Mouse (Mus musculus) adrenal gland, postnatal 4 days (tissue): ENCODE measurements around the gene Pgm2l1. TPM values are rescaled to one million over a fixed set of nuclear protein-coding genes. Genes with fewer than 3 reads are reported as not detected.

Experiments used
- DNase-seq, 2 experiments: peaks; one replicate each; pipeline ENCODE4 v3.0.0; 2021 to 2022; ENCODE audit warnings: low spot score in 2 of 2, mixed read lengths in 2 of 2
- total RNA-seq, 2 experiments: library from RNA; stranded (reverse); gene quantifications; 2 replicates each; pipeline ENCODE4 v1.2.3; 2021

Pgm2l1 gene
- total RNA-seq, 2 experiments from 2014 or later: 7.9 to 11.5 TPM

- no peak for DNase-seq
Measured at GRCm38 (mm10) chr7:100288622-100289021, 61.4 kb downstream of the Pgm2l1 start.

GRCm38 (mm10) chr7:100293546-100293945 is 66.4 kb downstream of the Pgm2l1 start:
- DNase-seq: no peak

GRCm38 (mm10) chr7:100295745-100296144 is 68.6 kb downstream of the Pgm2l1 start:
- DNase-seq: no peak

GRCm38 (mm10) chr7:100296699-100297098 is 69.5 kb downstream of the Pgm2l1 start:
- DNase-seq: no peak

GRCm38 (mm10) chr7:100298861-100299510 is 71.8 kb downstream of the Pgm2l1 start:
- DNase-seq: no peak

- no peak for DNase-seq
Measured at GRCm38 (mm10) chr7:100301390-100301789, 74.2 kb downstream of the Pgm2l1 start.

GRCm38 (mm10) chr7:100302316-100302715 is 75.1 kb downstream of the Pgm2l1 start:
- DNase-seq: no peak

GRCm38 (mm10) chr7:100305894-100306293 is 78.7 kb downstream of the Pgm2l1 start:
- DNase-seq: no peak

- no peak for DNase-seq
Measured at GRCm38 (mm10) chr7:100307872-100308653, 80.9 kb downstream of the Pgm2l1 start.

GRCm38 (mm10) chr7:100309216-100309615 is 82.0 kb downstream of the Pgm2l1 start:
- no peak for DNase-seq

- no peak for DNase-seq
Measured at GRCm38 (mm10) chr7:100309679-100310078, 82.5 kb downstream of the Pgm2l1 start.

- no peak for DNase-seq
Measured at GRCm38 (mm10) chr7:100310290-100310689, 83.1 kb downstream of the Pgm2l1 start.

GRCm38 (mm10) chr7:100312716-100313115 is 85.5 kb downstream of the Pgm2l1 start:
- DNase-seq: no peak

- no peak for DNase-seq
Measured at GRCm38 (mm10) chr7:100316924-100317323, 89.7 kb downstream of the Pgm2l1 start.

- DNase-seq: no peak
Measured at GRCm38 (mm10) chr7:100317534-100317933, 90.3 kb downstream of the Pgm2l1 start.

GRCm38 (mm10) chr7:100323721-100324120 is 96.5 kb downstream of the Pgm2l1 start:
- DNase-seq: no peak

- peak in 1 of 2 experiments; percentile 30 for DNase-seq
Measured at GRCm38 (mm10) chr7:100325482-100325881, 98.3 kb downstream of the Pgm2l1 start.

- DNase-seq: no peak
Measured at GRCm38 (mm10) chr7:100327514-100327913, 100.3 kb downstream of the Pgm2l1 start.
